Mouse (Mus musculus): ENCODE measurements around the gene Dna2.

DNA sequence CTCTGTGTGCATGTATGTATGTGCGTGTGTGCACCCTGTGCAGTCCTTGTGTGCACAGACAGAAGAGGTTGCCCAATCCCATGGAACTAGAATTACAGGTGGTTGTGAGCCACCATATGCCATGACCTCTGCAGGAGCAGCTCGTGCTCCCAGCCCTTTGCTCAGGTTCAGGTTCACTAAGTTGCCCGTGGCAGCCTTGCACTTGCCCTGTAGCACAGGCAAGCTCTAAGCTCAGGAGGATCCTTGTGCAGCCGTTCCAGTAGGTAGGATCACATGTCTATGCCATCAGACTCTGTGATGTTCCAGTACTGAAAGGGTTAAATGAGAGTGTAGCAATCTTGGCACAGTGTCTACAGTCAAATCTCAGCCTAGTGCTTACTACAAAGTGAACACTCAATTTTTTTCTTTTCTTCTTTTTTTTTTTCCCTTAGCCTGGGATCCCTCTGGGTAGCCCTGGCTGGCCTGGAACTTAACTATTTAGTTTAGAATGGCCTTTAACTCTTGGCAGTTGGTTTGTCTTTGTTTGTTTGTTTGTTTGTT is 22.7 kb upstream of the Dna2 start:
- TF ChIP-seq POLR2A (IDR thresholded peaks at IDR 0.05; ENCODE audit: insufficient read length, low read depth) = no peak
- TF ChIP-seq MYOG (IDR thresholded peaks at IDR 0.05; ENCODE audit: control insufficient read depth in 1 of 3, insufficient read depth in 1 of 3, insufficient read length in 2 of 3, low read depth in 2 of 3) = no peak
- TF ChIP-seq E2F4 (IDR thresholded peaks at IDR 0.05; ENCODE audit: insufficient read depth) = no peak
- TF ChIP-seq USF1 (IDR thresholded peaks at IDR 0.05; ENCODE audit: low read depth) = no peak
- no peak for TF ChIP-seq TCF12 (IDR thresholded peaks at IDR 0.05; ENCODE audit: insufficient read depth, poor library complexity, severe bottlenecking)
- no peak for TF ChIP-seq POLR2AphosphoS2 (IDR thresholded peaks at IDR 0.05; ENCODE audit: insufficient read length, low read depth)
- no peak for TF ChIP-seq CEBPB (IDR thresholded peaks at IDR 0.05; ENCODE audit: insufficient read depth, poor library complexity, severe bottlenecking)
- TF ChIP-seq MAX (IDR thresholded peaks at IDR 0.05; ENCODE audit: low read depth) = no peak
- TF ChIP-seq MYOD1 (IDR thresholded peaks at IDR 0.05; ENCODE audit: control insufficient read depth in 1 of 3, insufficient read length in 2 of 3, low read depth in 2 of 3) = no peak
